Mouse (Mus musculus) neural tube, embryonic 11.5 days (tissue): ENCODE measurements around the gene Vps25. TPM values are rescaled to one million over a fixed set of nuclear protein-coding genes. Genes with fewer than 3 reads are reported as not detected.

ENCODE experiments used
- ATAC-seq: fragments of 200-750 bp; cut with Nextera tagmentation; 2 replicates; pipeline ENCODE4 v1.8.0; 2017; ENCODE audit warnings: moderate number of reproducible peaks, mild to moderate bottlenecking, moderate TSS enrichment, moderate library complexity; ENCODE audit not compliant: insufficient read depth, low FRiP score, low TSS enrichment
- DNase-seq: peaks from one replicate; pipeline ENCODE4 v3.0.0-alpha.2; 2015; ENCODE audit warnings: low spot score
- H3K27ac ChIP-seq: fragments of 300-500 bp; sonication (generic); 2 replicates; pipeline ENCODE4 v1.5.1; 2014; ENCODE audit warnings: low read depth, mild to moderate bottlenecking, low read length
- H3K27me3 ChIP-seq: fragments of 300-500 bp; sonication (generic); 2 replicates; pipeline ENCODE4 v1.6.1; 2014; ENCODE audit warnings: mild to moderate bottlenecking, low read length, mixed read lengths; ENCODE audit not compliant: control insufficient read depth, insufficient read depth
- H3K36me3 ChIP-seq: fragments of 300-500 bp; sonication (generic); 2 replicates; pipeline ENCODE4 v1.6.1; 2014; ENCODE audit warnings: mild to moderate bottlenecking, low read length, moderate library complexity, mixed read lengths; ENCODE audit not compliant: control insufficient read depth, insufficient read depth
- H3K4me1 ChIP-seq: fragments of 300-500 bp; sonication (generic); 2 replicates; pipeline ENCODE4 v1.6.1; 2014; ENCODE audit warnings: low read length, mixed read lengths; ENCODE audit not compliant: control insufficient read depth, insufficient read depth
- H3K4me2 ChIP-seq: fragments of 300-500 bp; sonication (generic); 2 replicates; pipeline ENCODE4 v1.6.1; 2014; ENCODE audit warnings: low read depth, mild to moderate bottlenecking, moderate library complexity
- H3K4me3 ChIP-seq: fragments of 300-500 bp; sonication (generic); 2 replicates; pipeline ENCODE4 v1.5.1; 2014; ENCODE audit warnings: low read depth, low read length
- H3K9ac ChIP-seq: fragments of 300-500 bp; sonication (generic); 2 replicates; pipeline ENCODE4 v1.6.1; 2014; ENCODE audit warnings: mild to moderate bottlenecking, low read length
- H3K9me3 ChIP-seq: fragments of 300-500 bp; sonication (generic); 2 replicates; pipeline ENCODE4 v1.6.1; 2016; ENCODE audit warnings: low read length; ENCODE audit not compliant: control insufficient read depth
- WGBS: fragments of 180-500 bp; shearing (Covaris S2); extraction: QIAGEN DNeasy Blood & Tissue Kit; methylation state at CpG from one replicate; pipeline ENCODE4 v1.1.7; 2014; 5-methylcytosine and 5-hydroxymethylcytosine counted together
- polyA plus RNA-seq: library from polyadenylated mRNA; unstranded; fragments of >200 nt; fragmentation: Nextera tagmentation; extraction: Ambion mirVana; gene quantifications from 2 replicates; pipeline ENCODE4 v1.2.1, GENCODE M21; 2014

Vps25 gene
- polyA plus RNA-seq, 1 experiment from 2014 or later: 124 TPM

DNA sequence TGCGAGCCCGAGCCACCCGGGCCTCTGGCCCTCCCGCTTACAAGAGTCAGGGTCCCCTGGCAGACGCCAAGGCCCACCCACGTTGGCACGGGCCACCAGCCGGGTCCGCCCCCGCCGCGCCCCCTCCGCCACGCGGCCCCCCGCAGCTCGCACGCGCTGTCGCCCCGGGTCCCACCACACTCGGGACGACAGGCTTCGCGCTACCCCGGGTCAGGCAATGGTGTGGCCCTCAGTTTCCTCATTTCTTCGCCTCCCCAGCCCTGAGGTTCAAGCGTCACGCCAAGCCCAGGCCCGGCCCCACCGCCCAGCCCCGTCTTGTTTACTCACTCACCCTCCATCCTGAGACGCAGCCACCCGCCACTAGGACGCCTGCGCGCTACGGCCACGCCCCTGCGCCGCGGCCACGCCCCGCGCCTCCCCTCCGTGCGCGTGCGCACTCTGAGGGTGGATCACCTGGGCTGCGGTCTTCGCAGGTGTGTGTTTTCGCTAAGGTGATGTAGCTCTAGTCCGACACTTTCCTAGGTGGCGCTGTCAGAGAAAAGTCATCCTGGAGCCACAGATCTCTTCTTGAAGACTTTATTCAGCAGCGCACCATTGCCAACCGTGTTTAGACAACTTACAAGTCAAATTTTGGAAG is 27.3 kb upstream of the Vps25 start, which contains the start of gene Ezh1:
Gene Ezh1, minus strand, starts transcription at position 399 of the 637 bp plus-strand sequence.
- H3K4me1 ChIP-seq: peaks cover 7% of the 10 kb centered on the region
- DNase-seq: peak; percentile 86
- WGBS: under 1% methylated on average over 56 of the region's 56 CpGs
- H3K9ac ChIP-seq: peak within 1 kb of the TSS; percentile 69
- no peaks in the 10 kb centered on the region for H3K9me3 ChIP-seq
- ATAC-seq: peak; percentile 72
- H3K4me3 ChIP-seq: peak within 1 kb of the TSS; percentile 78
- peak within 1 kb of the TSS; percentile 92 for H3K4me2 ChIP-seq
- H3K36me3 ChIP-seq: no peaks in the 10 kb centered on the region
- no peaks in the 10 kb centered on the region for H3K27me3 ChIP-seq
- no peak within 1 kb of the TSS for H3K27ac ChIP-seq

- 30% methylated on average over 8 of the region's 8 CpGs for WGBS
Measured at GRCm38 (mm10) chr11:101229361-101229900, 24.1 kb upstream of the Vps25 start.

GRCm38 (mm10) chr11:101230061-101230511 is 23.4 kb upstream of the Vps25 start:
- H3K4me2 ChIP-seq: no peak overlapping the region; the same call in 1 of the 2 replicates
- ATAC-seq (no peak), DNase-seq (no peak)
- H3K4me3 ChIP-seq: no peak overlapping the region
- peaks cover 10% of the 10 kb centered on the region for H3K4me1 ChIP-seq
- H3K36me3 ChIP-seq: no peaks in the 10 kb centered on the region
- no peak overlapping the region for H3K9ac ChIP-seq
- H3K9me3 ChIP-seq: no peaks in the 10 kb centered on the region
- H3K27me3 ChIP-seq: no peaks in the 10 kb centered on the region
- WGBS: 24% methylated on average over 2 of the region's 2 CpGs
- H3K27ac ChIP-seq: 0 out of 2 replicates have a peak overlapping the region, but pooled peaks have one; percentile 11

More at GRCm38 (mm10) chr11:101229361-101229900, 24.1 kb upstream of the Vps25 start:
- H3K27ac ChIP-seq: no peak overlapping the region
- no peak for ATAC-seq
- no peak overlapping the region for H3K9ac ChIP-seq
- no peak overlapping the region for H3K4me3 ChIP-seq
- no peaks in the 10 kb centered on the region for H3K9me3 ChIP-seq
- H3K27me3 ChIP-seq: no peaks in the 10 kb centered on the region
- H3K4me1 ChIP-seq: peaks cover 10% of the 10 kb centered on the region
- no peak overlapping the region for H3K4me2 ChIP-seq
- H3K36me3 ChIP-seq: no peaks in the 10 kb centered on the region
- no peak for DNase-seq

DNA sequence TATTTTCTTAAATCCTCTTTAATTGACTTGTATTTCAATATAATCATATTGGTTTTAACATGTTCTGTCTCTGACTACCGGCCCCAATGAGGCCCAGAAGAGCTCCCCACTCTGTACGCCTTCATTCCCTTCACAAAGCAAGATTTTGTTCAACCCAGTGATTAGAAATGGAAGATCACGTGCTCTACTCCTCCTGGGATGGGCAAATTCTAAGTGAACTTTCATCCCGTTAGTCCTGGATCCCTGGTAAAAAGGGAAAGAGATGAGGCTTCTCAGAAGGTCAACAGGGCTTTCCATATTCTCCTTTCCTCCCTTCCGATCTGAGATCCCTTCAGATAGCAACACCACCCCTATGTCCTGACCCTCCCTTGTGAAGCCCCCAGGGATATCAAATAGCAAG is 23.0 kb upstream of the Vps25 start:
- H3K4me3 ChIP-seq: no peak overlapping the region
- no peak for DNase-seq
- H3K36me3 ChIP-seq: no peaks in the 10 kb centered on the region
- no peak overlapping the region; the same call in 1 of the 2 replicates for H3K9ac ChIP-seq
- peak overlapping the region; percentile 11; the same call in 1 of the 2 replicates for H3K27ac ChIP-seq
- H3K4me1 ChIP-seq: peaks cover 10% of the 10 kb centered on the region
- H3K9me3 ChIP-seq: no peaks in the 10 kb centered on the region
- 25% methylated on average over 5 of the region's 5 CpGs for WGBS
- no peaks in the 10 kb centered on the region for H3K27me3 ChIP-seq
- ATAC-seq: no peak
- peak overlapping the region; percentile 4; the same call in 1 of the 2 replicates for H3K4me2 ChIP-seq

DNA sequence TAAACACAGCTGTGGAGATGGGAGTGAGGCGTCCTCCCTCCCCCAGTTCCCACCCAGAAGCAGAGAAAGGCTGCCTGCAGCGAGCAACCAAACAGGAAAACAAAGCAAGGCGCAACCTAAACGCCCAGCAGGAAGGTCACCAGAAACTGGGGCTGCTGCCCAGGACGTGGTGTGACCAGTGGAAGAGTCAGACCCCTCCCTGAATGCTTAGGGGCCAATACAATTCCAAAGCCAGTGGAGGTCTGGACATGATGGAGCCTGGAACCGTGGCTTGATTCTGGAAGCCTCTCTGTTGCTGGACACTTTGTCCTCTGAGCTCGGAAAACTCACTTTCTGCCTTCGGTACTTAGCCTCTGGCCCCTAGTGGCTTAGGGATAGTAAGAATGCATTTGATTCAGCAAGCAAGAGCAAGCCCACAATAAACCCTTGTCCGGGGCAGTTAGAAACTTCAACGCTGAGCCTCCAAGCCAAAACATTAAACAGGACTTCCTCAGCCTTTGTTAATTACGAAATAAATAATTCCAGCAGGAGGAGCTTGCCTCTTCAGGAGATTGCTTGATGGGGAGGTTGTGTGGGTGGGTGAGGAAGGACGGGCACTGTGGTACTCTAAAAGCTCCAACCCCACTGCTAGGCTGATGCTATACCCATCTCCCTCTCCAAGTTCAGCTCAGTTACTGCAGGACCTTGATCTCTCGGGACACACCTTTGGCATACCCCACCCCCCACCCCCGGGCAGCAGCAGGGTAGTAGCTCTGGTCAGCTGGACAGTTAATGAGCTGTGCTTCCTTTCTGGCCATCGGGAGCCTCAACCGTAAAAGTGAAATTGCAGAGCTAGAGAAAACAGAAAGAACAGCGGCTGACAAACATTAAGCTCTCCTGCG is 22.3 kb upstream of the Vps25 start:
- ATAC-seq (no peak), DNase-seq (peak; percentile 32)
- no peaks in the 10 kb centered on the region for H3K9me3 ChIP-seq
- peaks cover 10% of the 10 kb centered on the region for H3K4me1 ChIP-seq
- H3K4me2 ChIP-seq: peak overlapping the region; percentile 18
- H3K9ac ChIP-seq: peak overlapping the region; percentile 22; the same call in 1 of the 2 replicates
- 8% methylated on average over 18 of the region's 18 CpGs for WGBS
- no peak overlapping the region for H3K4me3 ChIP-seq
- peak overlapping the region; percentile 11 for H3K27ac ChIP-seq
- no peaks in the 10 kb centered on the region for H3K36me3 ChIP-seq
- no peaks in the 10 kb centered on the region for H3K27me3 ChIP-seq

- Histone ChIP-seq H3K4me1 (peaks cover 10% of the 10 kb centered on the region), H3K4me3 (no peak overlapping the region), H3K27ac (peak overlapping the region; percentile 11; the same call in 1 of the 2 replicates), H3K36me3 (no peaks in the 10 kb centered on the region), H3K27me3 (no peaks in the 10 kb centered on the region), H3K9ac (no peak overlapping the region), H3K9me3 (no peaks in the 10 kb centered on the region), H3K4me2 (peak overlapping the region; percentile 18; the same call in 1 of the 2 replicates)
- DNase-seq (peak; percentile 23), ATAC-seq (no peak)
- WGBS: 59% methylated on average over 6 of the region's 6 CpGs
Measured at GRCm38 (mm10) chr11:101232010-101232839, 21.3 kb upstream of the Vps25 start.

DNA sequence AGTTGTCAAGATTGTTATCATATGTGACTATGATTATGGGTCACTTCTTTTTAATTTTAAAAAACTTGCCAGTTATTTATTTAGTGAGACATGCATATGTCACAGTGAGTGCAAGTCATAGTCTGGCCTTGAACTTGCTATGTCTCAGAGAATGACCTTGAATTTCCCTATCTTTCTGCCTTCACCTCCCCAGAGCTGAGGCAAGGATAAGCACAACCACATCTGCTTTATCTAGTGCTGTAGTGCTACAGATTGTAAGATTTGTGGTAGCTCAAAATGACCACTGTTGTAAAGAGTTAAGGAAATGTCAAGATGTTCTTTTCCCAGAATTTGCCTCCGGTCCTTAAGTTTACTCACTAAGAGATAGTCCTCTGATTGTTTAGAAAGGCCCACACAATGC is 20.3 kb upstream of the Vps25 start:
- Histone ChIP-seq H3K4me1 (peaks cover 10% of the 10 kb centered on the region), H3K36me3 (no peaks in the 10 kb centered on the region), H3K27me3 (no peaks in the 10 kb centered on the region), H3K4me2 (no peak overlapping the region), H3K27ac (no peak overlapping the region), H3K9me3 (no peaks in the 10 kb centered on the region), H3K4me3 (no peak overlapping the region), H3K9ac (no peak overlapping the region)
- DNase-seq: no peak
- no peak for ATAC-seq
- WGBS: 86% methylated on average over 1 of the region's 1 CpGs

DNA sequence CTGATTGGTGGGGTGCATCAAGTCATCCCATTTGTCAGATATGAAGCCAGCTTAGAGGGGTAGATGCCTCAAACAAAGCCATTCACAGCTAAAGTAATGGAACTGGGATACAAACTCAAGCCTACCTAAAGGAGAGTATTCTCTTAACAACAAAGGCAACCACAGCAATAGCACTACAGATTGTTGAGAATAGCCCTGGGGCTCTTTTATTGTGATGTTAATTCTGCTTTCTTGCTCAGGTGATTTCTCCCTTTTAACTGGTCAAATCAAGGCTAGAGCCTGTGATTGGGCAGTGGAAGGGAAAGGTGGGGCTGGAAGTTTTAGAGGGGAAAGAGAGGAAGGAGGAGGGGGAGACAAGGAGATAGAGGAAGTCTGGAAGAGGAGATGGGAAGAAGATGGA is 19.4 kb upstream of the Vps25 start:
- no peaks in the 10 kb centered on the region for H3K27me3 ChIP-seq
- no peaks in the 10 kb centered on the region for H3K9me3 ChIP-seq
- H3K9ac ChIP-seq: no peak overlapping the region
- ATAC-seq: no peak
- no peaks in the 10 kb centered on the region for H3K36me3 ChIP-seq
- no peak overlapping the region for H3K4me2 ChIP-seq
- peaks cover 10% of the 10 kb centered on the region for H3K4me1 ChIP-seq
- H3K4me3 ChIP-seq: no peak overlapping the region
- H3K27ac ChIP-seq: no peak overlapping the region
- no peak for DNase-seq
